Mouse (Mus musculus) stomach, embryonic 14.5 days (tissue): ENCODE measurements around the gene Ccnb1. TPM values are rescaled to one million over a fixed set of nuclear protein-coding genes. Genes with fewer than 3 reads are reported as not detected.

ENCODE experiments used
- ATAC-seq: fragments of 200-750 bp; cut with Nextera tagmentation; 2 replicates; pipeline ENCODE4 v1.8.0; 2017; ENCODE audit warnings: low read depth, moderate TSS enrichment; ENCODE audit not compliant: insufficient number of reproducible peaks, insufficient read depth, low FRiP score
- H3K27ac ChIP-seq: fragments of 300-500 bp; sonication (generic); 2 replicates; pipeline ENCODE4 v1.5.1; 2014; ENCODE audit warnings: mild to moderate bottlenecking, low read length, moderate library complexity, mixed read lengths
- H3K27me3 ChIP-seq: fragments of 300-500 bp; sonication (generic); 2 replicates; pipeline ENCODE4 v1.6.1; 2014; ENCODE audit warnings: low read length, control low read depth, mixed read lengths; ENCODE audit not compliant: control insufficient read depth, insufficient read depth
- H3K36me3 ChIP-seq: fragments of 300-500 bp; sonication (generic); 2 replicates; pipeline ENCODE4 v1.6.1; 2014; ENCODE audit warnings: mild to moderate bottlenecking, control low read depth, low read length, moderate library complexity, mixed read lengths; ENCODE audit not compliant: control insufficient read depth, insufficient read depth
- H3K4me1 ChIP-seq: fragments of 300-500 bp; sonication (generic); 2 replicates; pipeline ENCODE4 v1.6.1; 2014; ENCODE audit warnings: low read length, control low read depth, mixed read lengths; ENCODE audit not compliant: control insufficient read depth, insufficient read depth
- H3K4me2 ChIP-seq: fragments of 300-500 bp; sonication (generic); replicated peaks from 2 replicates; pipeline ENCODE4 v1.6.1; 2014; ENCODE audit warnings: low read depth, low read length, control low read depth
- H3K4me3 ChIP-seq: fragments of 300-500 bp; sonication (generic); 2 replicates; pipeline ENCODE4 v1.5.1; 2014; ENCODE audit warnings: low read depth, low read length, control low read depth
- H3K9ac ChIP-seq: fragments of 300-500 bp; sonication (generic); replicated peaks from 2 replicates; pipeline ENCODE4 v1.6.1; 2014; ENCODE audit warnings: low read depth, mild to moderate bottlenecking, control low read depth, low read length, moderate library complexity, mixed read lengths
- H3K9me3 ChIP-seq: fragments of 300-500 bp; sonication (generic); 2 replicates; pipeline ENCODE4 v1.6.1; 2016; ENCODE audit warnings: low read depth, low read length, control low read depth; ENCODE audit not compliant: control insufficient read depth
- WGBS: fragments of 180-500 bp; shearing (Covaris S2); extraction: QIAGEN DNeasy Blood & Tissue Kit; methylation state at CpG from one replicate; pipeline ENCODE4 v1.1.7; 2014; 5-methylcytosine and 5-hydroxymethylcytosine counted together
- polyA plus RNA-seq: library from polyadenylated mRNA; unstranded; fragments of >200 nt; fragmentation: Nextera tagmentation; extraction: Ambion mirVana; gene quantifications from 2 replicates; pipeline ENCODE4 v1.2.1, GENCODE M21; 2014

Gene Ccnb1
- polyA plus RNA-seq, 1 experiment from 2014 or later, result 246 TPM

- H3K36me3 ChIP-seq, result peaks cover 27% of the 10 kb centered on the region
- WGBS, result under 1% methylated on average over 29 of the region's 30 CpGs
- peak overlapping the region; percentile 79 for H3K4me3 ChIP-seq
- H3K9ac ChIP-seq, result peak overlapping the region; percentile 77
- no peaks in the 10 kb centered on the region for H3K9me3 ChIP-seq
- H3K27me3 ChIP-seq, result no peaks in the 10 kb centered on the region
- peak overlapping the region; percentile 74 for H3K4me2 ChIP-seq
- peak overlapping the region; percentile 68; the same call in 1 of the 2 replicates for H3K27ac ChIP-seq
- H3K4me1 ChIP-seq, result peaks cover 19% of the 10 kb centered on the region
- ATAC-seq, result no peak
Observed at GRCm38 (mm10) chr13:100785806-100786413, 460 bp downstream of the Ccnb1 start.

DNA sequence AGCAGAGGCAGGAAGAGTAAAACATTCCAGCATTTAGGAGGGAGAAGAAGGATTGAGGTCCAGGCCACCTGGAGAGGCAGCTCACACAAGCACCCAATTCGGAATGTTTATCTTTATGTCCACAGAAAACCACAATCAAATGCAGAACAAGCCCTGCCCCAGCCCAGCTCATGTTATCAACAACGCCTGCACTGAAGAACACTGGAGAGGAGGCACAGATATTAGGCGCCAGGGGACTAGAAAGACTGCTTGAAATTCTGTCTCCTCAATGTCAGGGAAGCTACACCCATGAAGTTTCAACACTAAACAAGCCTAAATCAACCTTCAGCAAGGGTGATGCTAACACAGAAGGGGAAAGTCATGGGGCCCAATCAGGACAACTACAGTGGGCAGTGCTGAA is 8.9 kb downstream of the Ccnb1 start:
- Histone ChIP-seq H3K4me1 (peaks cover 6% of the 10 kb centered on the region; the same call in 1 of the 2 replicates), H3K4me2 (no peak overlapping the region), H3K4me3 (no peak overlapping the region), H3K9ac (no peak overlapping the region), H3K27ac (no peak overlapping the region), H3K9me3 (no peaks in the 10 kb centered on the region), H3K27me3 (no peaks in the 10 kb centered on the region), H3K36me3 (peaks cover 12% of the 10 kb centered on the region)
- WGBS, result 70% methylated on average over 3 of the region's 3 CpGs
- no peak for ATAC-seq

- no peaks in the 10 kb centered on the region for H3K27me3 ChIP-seq
- no peak overlapping the region for H3K27ac ChIP-seq
- H3K4me1 ChIP-seq, result 0 out of 2 replicates have a peak, but pooled peaks cover 3% of the 10 kb centered on the region
- 57% methylated on average over 6 of the region's 6 CpGs for WGBS
- no peak for ATAC-seq
- no peak overlapping the region for H3K4me2 ChIP-seq
- H3K9ac ChIP-seq, result no peak overlapping the region
- no peak overlapping the region for H3K4me3 ChIP-seq
- peaks cover 11% of the 10 kb centered on the region for H3K36me3 ChIP-seq
- no peaks in the 10 kb centered on the region for H3K9me3 ChIP-seq
Observed at GRCm38 (mm10) chr13:100776710-100777109, 9.7 kb downstream of the Ccnb1 start.

DNA sequence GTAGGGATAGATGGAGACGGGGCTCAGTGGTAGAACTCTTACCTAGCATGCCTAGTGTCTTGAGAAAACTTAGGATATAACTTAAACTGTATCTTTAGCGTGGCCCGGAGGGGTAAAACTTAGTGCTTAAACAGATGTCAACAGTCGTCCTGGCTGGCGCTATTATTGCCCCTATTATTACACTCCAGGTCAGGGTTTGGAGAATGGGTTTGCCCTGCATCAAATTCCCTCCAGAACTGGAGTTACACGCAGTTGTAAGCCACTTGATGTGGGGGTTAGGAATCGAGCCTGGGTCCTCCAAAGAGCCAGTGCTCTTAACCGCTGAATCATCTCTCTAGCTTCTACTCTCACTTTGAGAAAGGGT is 10.3 kb downstream of the Ccnb1 start:
- 0 out of 2 replicates have a peak, but pooled peaks cover 3% of the 10 kb centered on the region for H3K4me1 ChIP-seq
- 0 out of 2 replicates have a peak overlapping the region, but pooled peaks have one; percentile 18 for H3K9ac ChIP-seq
- peak overlapping the region; percentile 23; the same call in 1 of the 2 replicates for H3K27ac ChIP-seq
- H3K4me2 ChIP-seq, result peak overlapping the region; percentile 71
- no peak for ATAC-seq
- H3K27me3 ChIP-seq, result no peaks in the 10 kb centered on the region
- WGBS, result 11% methylated on average over 8 of the region's 8 CpGs
- peak overlapping the region; percentile 75 for H3K4me3 ChIP-seq
- H3K36me3 ChIP-seq, result peaks cover 9% of the 10 kb centered on the region
- H3K9me3 ChIP-seq, result no peaks in the 10 kb centered on the region

DNA sequence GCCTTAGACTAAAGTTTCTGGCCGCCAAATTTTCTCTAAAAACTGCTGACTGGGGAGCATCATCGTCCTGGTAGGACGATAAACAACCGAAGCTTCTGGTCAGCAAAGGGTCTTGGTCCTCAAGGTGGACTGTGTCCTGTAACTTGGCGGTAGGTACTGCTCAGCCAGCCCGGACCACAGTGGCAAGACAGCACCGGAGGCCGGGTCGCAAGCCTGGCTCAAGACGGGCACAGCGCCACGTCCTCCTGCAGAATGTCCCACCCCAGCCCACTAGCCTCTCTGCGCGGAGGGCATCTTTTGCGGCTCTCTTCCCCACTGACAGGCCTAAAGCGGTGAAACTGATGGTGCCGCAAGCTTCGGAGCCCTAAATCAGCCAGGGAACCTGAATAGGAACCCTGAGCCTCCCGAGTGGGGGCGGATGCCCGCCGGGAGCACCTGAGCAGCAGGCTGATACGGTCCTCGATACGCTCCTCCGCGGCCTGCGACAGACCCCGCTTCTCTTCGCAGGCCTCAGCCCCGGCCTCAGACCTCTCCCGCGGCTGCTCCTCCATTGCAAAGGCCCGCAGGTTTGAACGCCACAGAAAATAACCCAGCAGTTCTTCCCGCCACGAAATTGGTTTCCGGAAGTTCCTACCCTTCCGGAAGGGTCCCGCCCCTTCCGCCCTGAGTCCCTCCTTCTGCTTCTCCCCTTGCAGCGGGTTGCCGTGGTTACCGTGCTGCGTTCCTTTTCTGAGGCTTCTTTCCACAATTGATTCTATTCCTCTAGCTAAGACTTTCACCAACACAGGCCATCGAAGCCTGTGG is 10.9 kb downstream of the Ccnb1 start, which contains the start of gene Cenph:
Cenph (minus strand) TSS at position 648 of the 804 bp plus-strand sequence.
- H3K27me3 ChIP-seq, result no peaks in the 10 kb centered on the region
- under 1% methylated on average over 46 of the region's 46 CpGs for WGBS
- H3K4me1 ChIP-seq, result 0 out of 2 replicates have a peak, but pooled peaks cover 3% of the 10 kb centered on the region
- peak within 1 kb of the TSS; percentile 58 for H3K9ac ChIP-seq
- ATAC-seq, result peak; percentile 89
- peaks cover 13% of the 10 kb centered on the region for H3K36me3 ChIP-seq
- H3K4me3 ChIP-seq, result peak within 1 kb of the TSS; percentile 75
- H3K4me2 ChIP-seq, result peak within 1 kb of the TSS; percentile 71
- H3K9me3 ChIP-seq, result no peaks in the 10 kb centered on the region
- peak within 1 kb of the TSS; percentile 23; the same call in 1 of the 2 replicates for H3K27ac ChIP-seq

DNA sequence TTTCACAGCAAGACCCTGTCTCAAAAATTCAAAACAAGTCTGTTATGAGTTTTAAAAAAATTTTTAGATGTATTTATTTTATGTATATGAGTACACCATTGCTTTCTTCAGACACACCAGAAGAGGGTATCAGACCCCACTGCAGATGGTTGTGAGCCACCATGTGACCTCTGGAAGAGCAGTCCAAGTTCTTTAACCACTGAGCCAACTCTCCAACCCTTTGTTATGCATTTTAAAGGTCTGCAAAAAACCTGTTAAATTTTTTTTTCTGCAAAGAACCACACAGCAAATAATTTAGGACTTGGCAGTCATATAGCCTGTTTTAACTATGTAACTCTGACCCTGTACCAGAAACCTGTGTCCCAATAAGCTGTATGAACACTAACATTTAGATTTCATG is 11.7 kb downstream of the Ccnb1 start:
- no peaks in the 10 kb centered on the region for H3K9me3 ChIP-seq
- H3K27me3 ChIP-seq, result no peaks in the 10 kb centered on the region
- ATAC-seq, result no peak
- H3K4me1 ChIP-seq, result 0 out of 2 replicates have a peak, but pooled peaks cover 3% of the 10 kb centered on the region
- H3K4me3 ChIP-seq, result peak overlapping the region; percentile 75
- no peak overlapping the region for H3K27ac ChIP-seq
- H3K4me2 ChIP-seq, result peak overlapping the region; percentile 71
- H3K9ac ChIP-seq, result peak overlapping the region; percentile 58; the same call in 1 of the 2 replicates
- peaks cover 13% of the 10 kb centered on the region for H3K36me3 ChIP-seq

GRCm38 (mm10) chr13:100755329-100755728 is 31.0 kb downstream of the Ccnb1 start:
- Histone ChIP-seq H3K9me3 (no peaks in the 10 kb centered on the region), H3K4me1 (no peaks in the 10 kb centered on the region), H3K27me3 (no peaks in the 10 kb centered on the region), H3K4me2 (no peak overlapping the region), H3K36me3 (peaks cover 10% of the 10 kb centered on the region; the same call in 1 of the 2 replicates), H3K27ac (no peak overlapping the region), H3K9ac (no peak overlapping the region), H3K4me3 (no peak overlapping the region)
- 86% methylated on average over 2 of the region's 2 CpGs for WGBS
- ATAC-seq, result no peak

GRCm38 (mm10) chr13:100754186-100754585 is 32.2 kb downstream of the Ccnb1 start:
- H3K4me3 ChIP-seq, result no peak overlapping the region
- ATAC-seq, result no peak
- H3K4me1 ChIP-seq, result no peaks in the 10 kb centered on the region
- H3K9ac ChIP-seq, result no peak overlapping the region
- whole genome bisulfite sequencing, result 65% methylated on average over 4 of the region's 4 CpGs
- H3K27me3 ChIP-seq, result no peaks in the 10 kb centered on the region
- no peaks in the 10 kb centered on the region for H3K36me3 ChIP-seq
- no peak overlapping the region for H3K4me2 ChIP-seq
- H3K27ac ChIP-seq, result no peak overlapping the region
- H3K9me3 ChIP-seq, result no peaks in the 10 kb centered on the region
